Mouse (Mus musculus) embryonic stem cell, embryonic (primary cell): ENCODE data around the gene Pdx1.

Experiments used
- CTCF ChIA-PET, 4 experiments: fragments of 300-600 bp in 2 of 4; fragments of 350-600 bp in 2 of 4; sonication (Branson Sonifier 250); formaldehyde crosslinking; loops; one replicate each; lab custom pipeline; 2022; ENCODE audit warnings: inconsistent platforms in 2 of 4; lab: Charles Lee
- POLR2A ChIA-PET, 4 experiments: fragments of 300-600 bp in 2 of 4; fragments of 350-600 bp in 2 of 4; sonication (Branson Sonifier 250); formaldehyde crosslinking; loops; one replicate each; lab custom pipeline; 2022; ENCODE audit warnings: antibody characterized with exemption in 4 of 4, inconsistent platforms in 1 of 4; lab: Charles Lee

Gene Pdx1

DNA sequence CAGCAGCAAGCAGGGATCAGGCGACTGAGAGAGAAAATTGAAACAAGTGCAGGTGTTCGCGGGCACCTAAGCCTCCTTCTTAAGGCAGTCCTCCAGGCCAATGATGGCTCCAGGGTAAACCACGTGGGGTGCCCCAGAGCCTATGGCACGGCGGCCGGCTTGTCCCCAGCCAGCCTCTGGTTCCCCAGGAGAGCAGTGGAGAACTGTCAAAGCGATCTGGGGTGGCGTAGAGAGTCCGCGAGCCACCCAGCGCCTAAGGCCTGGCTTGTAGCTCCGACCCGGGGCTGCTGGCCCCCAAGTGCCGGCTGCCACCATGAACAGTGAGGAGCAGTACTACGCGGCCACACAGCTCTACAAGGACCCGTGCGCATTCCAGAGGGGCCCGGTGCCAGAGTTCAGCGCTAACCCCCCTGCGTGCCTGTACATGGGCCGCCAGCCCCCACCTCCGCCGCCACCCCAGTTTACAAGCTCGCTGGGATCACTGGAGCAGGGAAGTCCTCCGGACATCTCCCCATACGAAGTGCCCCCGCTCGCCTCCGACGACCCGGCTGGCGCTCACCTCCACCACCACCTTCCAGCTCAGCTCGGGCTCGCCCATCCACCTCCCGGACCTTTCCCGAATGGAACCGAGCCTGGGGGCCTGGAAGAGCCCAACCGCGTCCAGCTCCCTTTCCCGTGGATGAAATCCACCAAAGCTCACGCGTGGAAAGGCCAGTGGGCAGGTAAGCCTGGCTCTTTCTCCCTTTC lies at the start of gene Pdx1:
Gene Pdx1 (plus strand): TSS at position 34 of the 747 bp plus-strand sequence.
- ChIA-PET CTCF (interaction anchor here in 3 of 4 experiments (0.6 to 2.4 kb wide), 9 partner anchors 11 to 1525 kb away, joined by 3 to 11 read pairs (median 3); no protein-coding TSS in a partner anchor), POLR2A (interaction anchor here in 1 of 4 experiments (0.6 kb wide), 1 partner anchor 248 kb away, joined by 3 read pairs; no protein-coding TSS in a partner anchor)

DNA sequence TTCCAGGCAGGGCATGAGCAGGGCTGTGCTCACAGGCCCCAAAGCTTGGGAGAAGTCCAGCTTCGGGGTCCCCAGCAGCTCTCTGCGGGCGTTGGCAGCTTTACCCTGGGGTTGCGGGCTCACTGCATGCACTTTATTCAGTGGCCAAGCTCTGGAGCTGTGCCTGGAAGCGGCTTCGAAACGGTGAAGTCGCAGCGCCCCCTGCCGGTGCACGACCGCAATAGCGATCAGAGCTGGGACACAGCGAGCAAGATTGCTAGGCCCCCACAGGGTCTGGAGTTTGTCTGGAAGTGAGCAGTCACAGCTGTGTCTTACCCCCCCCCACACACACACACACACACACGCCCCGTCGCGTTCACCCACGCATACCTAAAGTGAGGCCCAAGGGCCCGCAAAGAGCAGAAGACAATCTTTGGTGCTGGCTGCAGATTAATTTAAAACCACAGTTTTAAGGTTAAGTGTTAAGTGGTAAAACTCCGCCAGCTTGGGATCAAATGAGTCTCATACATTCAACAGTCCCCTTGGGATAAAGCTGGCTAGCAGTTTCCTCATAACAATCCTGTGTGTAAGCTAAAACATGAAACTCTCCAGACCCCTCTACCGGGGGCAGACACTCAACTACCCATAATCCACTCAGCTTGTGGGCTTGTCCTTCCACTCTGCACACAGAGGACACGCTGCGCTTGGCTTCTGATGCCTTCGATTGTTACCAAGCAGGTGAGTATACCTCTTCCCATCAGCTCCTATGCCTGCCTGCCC lies 42.2 kb upstream of the Pdx1 start:
- ChIA-PET CTCF (interaction anchor here (0.5 to 4.2 kb wide), 118 partner anchors 8 to 941 kb away, joined by 3 to 32 read pairs (median 4); partner anchors contain the start of gene Usp12 (in 1 of the 4)), POLR2A (interaction anchor here in 2 of 4 experiments (0.6 to 1.6 kb wide), 10 partner anchors 14 to 1072 kb away, joined by 3 to 6 read pairs (median 3); no protein-coding TSS in a partner anchor)

DNA sequence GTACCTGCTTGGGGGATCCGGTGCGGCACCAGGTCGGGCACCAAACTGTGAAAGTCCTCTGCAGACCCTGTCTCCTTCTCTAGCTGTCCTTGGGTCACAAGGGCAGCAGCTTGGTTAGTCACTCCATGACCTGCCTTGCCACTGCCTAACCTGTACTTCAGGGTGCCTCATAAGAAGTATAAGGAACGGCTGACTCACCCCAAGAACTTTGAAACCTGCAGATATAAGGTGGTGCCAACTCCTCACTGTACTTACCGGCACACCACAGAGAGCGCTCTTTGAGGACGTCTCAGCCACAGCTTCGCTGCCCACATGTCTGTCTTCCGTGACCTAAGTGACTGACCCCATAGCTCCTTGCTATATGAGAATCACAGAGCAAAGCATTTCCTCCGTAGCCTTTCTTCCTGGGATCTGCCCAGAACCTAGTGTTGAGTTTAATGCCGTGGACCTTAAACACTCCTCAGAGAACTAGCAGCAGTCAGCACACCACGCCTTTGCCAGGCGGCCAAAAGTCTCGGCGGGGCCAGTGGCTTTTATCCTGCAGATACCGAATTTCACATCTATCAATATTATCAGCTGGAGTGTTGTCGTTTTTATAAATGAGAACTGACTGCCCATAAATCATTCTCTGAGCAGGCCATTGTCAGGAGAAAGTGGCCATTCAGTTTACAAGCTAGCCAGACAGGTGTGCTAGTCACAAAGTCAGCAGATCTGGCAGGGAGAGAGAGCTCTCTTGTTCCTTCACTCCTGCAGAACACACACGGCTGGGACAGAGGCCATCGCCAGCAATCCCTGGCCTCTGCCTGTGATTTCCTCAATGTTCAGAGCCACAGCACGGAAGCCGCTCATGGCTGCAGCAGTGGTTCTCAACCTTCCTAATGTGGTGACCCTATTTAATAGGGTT lies 34.1 kb upstream of the Pdx1 start:
- ChIA-PET POLR2A (interaction anchor here in 2 of 4 experiments (0.6 to 0.7 kb wide), 2 partner anchors 59 to 69 kb away, joined by 3 to 4 read pairs; no protein-coding TSS in a partner anchor), CTCF (interaction anchor here (0.6 to 1.6 kb wide), 7 partner anchors 8 to 117 kb away, joined by 3 to 11 read pairs (median 4); no protein-coding TSS in a partner anchor)

DNA sequence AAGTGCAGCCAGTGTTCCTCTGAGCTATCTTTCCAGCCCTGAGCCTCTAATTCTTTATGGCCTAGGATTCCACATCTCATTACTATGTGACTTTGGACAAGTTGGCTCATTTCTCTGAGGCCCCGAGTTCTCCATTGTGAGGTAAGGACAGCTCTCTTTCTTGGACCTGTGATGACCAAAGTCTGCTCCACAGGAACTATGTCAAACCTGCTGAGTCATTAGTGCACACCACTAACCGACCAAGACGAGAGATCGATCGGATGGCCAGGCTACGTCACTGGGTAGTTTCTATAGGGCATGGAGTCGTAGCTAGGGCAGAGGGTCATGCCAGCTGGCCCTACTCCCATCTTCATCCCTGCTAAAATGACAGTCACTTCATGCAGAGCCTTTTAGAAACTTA lies 25.9 kb upstream of the Pdx1 start:
- POLR2A ChIA-PET, result interaction anchor here in 1 of 4 experiments (0.6 kb wide), 1 partner anchor 290 kb away, joined by 3 read pairs; no protein-coding TSS in a partner anchor
- CTCF ChIA-PET, result interaction anchor here in 2 of 4 experiments (0.7 to 1.5 kb wide), 2 partner anchors 16 to 49 kb away, joined by 3 read pairs; no protein-coding TSS in a partner anchor

DNA sequence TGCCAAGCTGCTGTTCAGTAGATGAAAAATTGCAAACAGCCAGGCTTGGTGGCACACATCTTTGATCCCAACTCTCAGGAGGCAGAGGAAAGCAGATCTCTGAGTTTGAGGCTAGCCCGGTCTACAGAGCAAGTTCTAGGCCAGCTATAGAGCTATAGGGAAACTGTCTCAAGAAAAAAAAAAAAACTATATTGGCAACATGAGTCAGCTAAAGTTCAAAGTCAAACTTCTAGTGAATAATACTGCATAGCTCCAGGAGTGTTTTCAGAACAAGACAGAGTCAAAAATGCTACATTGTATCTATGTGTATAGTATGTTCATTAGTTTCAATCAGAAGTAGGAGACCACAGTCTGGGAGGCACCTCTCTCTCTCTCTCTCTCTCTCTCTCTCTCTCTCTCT lies 9.6 kb upstream of the Pdx1 start:
- CTCF ChIA-PET, result interaction anchor here in 2 of 4 experiments (0.6 to 0.7 kb wide), 2 partner anchors 16 to 344 kb away, joined by 3 read pairs; no protein-coding TSS in a partner anchor
- POLR2A ChIA-PET, result interaction anchor here in 2 of 4 experiments (0.5 to 0.6 kb wide), 2 partner anchors 320 to 459 kb away, joined by 3 to 5 read pairs; no protein-coding TSS in a partner anchor

DNA sequence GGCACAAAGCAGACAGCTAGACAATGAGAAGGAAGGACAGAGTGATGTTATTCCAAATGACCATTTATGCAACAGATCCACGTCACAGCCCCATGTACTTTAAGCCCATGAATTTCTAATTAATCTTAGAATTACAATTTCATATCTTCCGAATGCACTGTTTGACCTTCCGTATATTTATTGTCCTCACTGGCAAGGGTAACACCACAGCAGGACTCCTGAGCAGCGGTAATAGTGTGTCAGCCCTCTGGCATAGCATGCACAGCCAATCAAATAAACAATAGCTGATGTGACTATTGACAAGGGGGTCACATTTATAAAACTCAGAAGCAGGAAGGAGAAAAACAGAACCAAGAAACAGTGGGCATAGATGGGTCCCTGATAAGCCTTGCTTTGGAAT lies 9.0 kb upstream of the Pdx1 start:
- ChIA-PET POLR2A (interaction anchor here in 2 of 4 experiments (0.6 to 1.5 kb wide), 2 partner anchors 33 to 320 kb away, joined by 3 to 5 read pairs; no protein-coding TSS in a partner anchor), CTCF (interaction anchor here in 3 of 4 experiments (0.6 to 0.8 kb wide), 5 partner anchors 9 to 920 kb away, joined by 3 to 5 read pairs (median 3); no protein-coding TSS in a partner anchor)

DNA sequence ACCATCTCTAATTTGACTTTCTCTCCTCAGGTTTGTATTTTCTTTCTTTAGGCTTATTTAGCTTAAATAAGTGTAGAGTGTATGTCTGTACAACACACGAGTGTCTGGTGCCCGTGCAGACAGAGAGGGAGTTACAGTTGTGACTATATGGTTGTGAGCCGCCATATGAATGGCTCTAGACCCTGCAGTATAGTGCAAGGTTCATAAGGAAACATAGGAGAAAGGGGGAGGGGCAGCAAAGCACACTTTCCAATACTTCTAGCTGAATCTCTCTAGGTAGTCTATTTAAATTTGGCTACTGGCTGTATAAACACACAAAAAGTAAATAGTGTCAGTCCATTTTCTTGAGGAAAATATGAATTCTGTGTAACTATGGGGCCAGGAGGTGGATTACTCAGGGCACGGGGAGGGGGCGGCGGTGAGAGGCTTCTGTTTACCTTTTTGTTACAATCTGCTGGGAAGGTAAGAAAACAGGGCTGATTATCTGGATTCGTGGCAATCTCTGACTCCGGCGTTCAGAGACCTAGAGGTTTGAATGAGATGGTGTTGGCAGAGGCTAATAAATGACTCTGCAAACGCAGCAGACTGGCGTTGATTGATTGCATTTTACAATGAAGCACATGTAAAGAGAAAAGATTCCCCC lies 7.7 kb upstream of the Pdx1 start:
- ChIA-PET POLR2A (interaction anchor here in 2 of 4 experiments (0.7 to 1.5 kb wide), 2 partner anchors 31 to 148 kb away, joined by 3 to 5 read pairs; no protein-coding TSS in a partner anchor), CTCF (interaction anchor here in 1 of 4 experiments (0.8 kb wide), 1 partner anchor 35 kb away, joined by 4 read pairs; no protein-coding TSS in a partner anchor)

DNA sequence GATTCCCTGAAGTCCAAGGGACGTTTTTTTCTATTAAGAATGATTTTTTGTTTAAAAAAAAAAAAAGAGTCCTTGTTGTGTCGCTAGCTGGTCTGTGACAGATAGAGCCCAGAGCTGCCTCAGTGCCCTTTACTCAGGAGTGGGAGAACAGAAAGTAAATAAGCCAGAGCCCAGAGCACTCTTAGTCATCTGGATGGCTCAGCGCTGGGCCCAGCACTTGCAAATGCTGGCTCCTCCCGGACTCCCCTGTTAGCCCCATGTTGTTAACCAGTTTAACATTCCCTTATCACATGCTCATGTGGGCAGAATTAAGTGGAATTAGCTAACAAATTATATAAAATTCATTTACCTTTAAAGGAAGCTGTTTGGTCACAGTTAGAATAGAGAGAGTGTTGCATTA lies 5.8 kb upstream of the Pdx1 start:
- POLR2A ChIA-PET, result no interaction called here
- CTCF ChIA-PET, result interaction anchor here in 2 of 4 experiments (0.6 to 2.2 kb wide), 2 partner anchors 30 to 145 kb away, joined by 3 to 6 read pairs; no protein-coding TSS in a partner anchor

DNA sequence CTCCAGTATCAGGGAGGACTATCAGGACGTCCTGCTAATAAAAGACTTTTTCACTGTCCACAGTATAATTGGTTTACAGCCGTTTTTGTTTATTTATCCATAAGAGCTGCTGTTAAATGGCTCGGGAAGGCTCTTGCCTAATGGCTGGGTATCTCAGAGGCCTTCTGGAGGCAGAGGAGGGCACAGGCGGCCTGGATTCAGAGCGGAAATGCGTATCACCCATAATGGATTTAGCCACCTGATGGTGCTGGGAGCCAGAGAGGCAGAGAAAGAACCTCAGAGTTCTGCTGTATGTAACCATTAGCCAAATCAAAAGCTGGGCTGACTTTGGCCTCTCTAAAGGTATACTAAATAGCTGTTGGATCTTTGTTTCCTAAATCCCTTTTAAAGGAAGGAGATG lies 2.3 kb upstream of the Pdx1 start:
- POLR2A ChIA-PET, result interaction anchor here in 1 of 4 experiments (0.7 kb wide), 1 partner anchor 107 kb away, joined by 4 read pairs; no protein-coding TSS in a partner anchor
- CTCF ChIA-PET, result interaction anchor here in 3 of 4 experiments (0.6 to 1.0 kb wide), 4 partner anchors 11 to 623 kb away, joined by 3 read pairs; no protein-coding TSS in a partner anchor

DNA sequence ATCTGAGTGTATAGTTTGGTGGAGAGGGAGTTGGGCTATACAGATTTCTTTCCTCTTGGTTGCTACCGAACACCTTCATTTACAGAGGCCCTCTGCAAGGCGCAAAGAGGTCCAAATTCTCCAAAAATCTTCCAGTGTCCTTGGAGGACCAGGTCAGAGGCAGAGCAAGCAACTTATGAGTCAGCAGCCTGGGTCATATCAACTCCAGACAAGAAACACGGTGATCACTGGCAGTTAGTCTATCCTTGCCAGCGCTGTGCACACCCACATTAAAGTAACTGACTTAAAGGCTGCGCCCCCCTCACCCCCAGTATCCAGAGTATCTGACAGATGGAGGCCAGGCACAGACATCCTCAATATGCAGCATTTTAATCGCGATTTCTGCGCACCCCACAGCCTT lies 1.0 kb upstream of the Pdx1 start:
- ChIA-PET CTCF (interaction anchor here in 1 of 4 experiments (2.4 kb wide), 1 partner anchor 25 kb away, joined by 11 read pairs; no protein-coding TSS in a partner anchor), POLR2A (interaction anchor here in 1 of 4 experiments (0.6 kb wide), 1 partner anchor 57 kb away, joined by 4 read pairs; no protein-coding TSS in a partner anchor)

DNA sequence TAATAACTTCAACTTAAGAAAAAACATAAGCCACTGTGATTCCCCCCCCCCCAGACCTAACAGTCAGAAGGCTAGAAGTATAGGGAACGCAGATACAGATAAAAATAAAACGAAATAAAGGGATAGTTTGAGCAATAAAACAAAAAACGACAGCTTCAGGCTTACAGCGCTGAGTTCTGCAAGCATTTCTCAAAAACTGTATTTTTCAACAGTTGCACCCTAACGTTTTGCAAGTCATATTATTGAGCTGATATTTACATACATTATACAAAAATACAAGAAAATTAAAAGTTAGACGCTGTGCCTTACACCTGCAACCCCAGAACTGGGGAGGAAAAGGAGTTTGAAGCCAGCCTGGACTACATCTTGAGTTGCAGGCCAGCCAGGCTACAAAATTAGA lies 388 bp upstream of the Pdx1 start:
- ChIA-PET CTCF (interaction anchor here in 2 of 4 experiments (0.6 to 2.4 kb wide), 7 partner anchors 10 to 50 kb away, joined by 3 to 11 read pairs (median 4); no protein-coding TSS in a partner anchor), POLR2A (no interaction called here)

DNA sequence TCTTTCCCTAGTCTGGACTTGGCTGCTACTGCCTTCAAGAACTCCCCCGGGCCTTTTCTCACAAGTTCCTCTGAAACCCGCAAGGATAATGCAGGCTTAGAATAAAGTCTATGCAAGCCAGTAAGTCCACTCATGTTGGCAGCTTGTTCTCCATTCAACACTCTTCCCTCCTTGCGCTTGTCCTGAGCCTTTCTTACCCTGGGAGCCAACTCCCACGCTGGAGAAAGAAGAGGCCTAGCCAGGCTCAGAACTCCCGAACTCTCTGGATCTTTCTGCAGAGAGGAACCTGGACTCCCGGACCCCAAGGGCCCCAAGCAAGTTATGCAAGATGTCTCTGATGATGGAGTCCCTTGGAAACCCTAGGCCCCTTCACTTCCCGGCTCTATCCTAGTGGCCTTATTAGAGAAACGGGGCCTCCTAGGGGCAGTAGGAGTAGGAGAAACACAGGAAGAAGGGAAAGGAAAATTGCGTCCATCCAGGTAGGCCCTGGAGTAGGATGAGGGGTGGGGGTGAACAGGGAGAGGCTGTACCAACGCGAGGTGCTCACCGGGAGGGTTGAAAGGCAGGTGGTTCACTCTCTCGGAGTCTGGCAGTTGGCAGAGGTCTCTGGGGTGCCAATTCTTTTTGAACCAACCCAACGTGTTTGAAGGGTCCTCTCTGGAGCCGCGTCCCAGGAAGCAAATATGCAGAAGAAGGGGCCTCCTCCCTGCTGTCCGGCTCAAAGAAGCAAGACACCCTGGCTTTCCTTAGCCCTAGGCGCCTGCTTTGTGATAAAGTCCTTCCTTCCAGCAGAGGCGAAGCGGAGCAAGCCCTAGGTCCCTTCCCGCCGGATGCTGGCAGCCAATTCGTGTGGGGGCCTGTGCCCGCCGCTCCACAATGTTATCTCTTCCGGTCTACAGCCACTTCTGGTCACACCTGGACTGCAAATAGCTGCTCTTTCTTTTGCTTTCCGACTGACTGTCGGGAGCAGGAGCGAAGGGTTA lies 1.2 kb downstream of the Pdx1 start:
- ChIA-PET POLR2A (interaction anchor here (0.6 to 2.7 kb wide), 8 partner anchors 12 to 355 kb away, joined by 3 to 8 read pairs (median 4); no protein-coding TSS in a partner anchor), CTCF (interaction anchor here (0.6 to 2.4 kb wide), 11 partner anchors 17 to 1524 kb away, joined by 3 to 11 read pairs (median 6); no protein-coding TSS in a partner anchor)

DNA sequence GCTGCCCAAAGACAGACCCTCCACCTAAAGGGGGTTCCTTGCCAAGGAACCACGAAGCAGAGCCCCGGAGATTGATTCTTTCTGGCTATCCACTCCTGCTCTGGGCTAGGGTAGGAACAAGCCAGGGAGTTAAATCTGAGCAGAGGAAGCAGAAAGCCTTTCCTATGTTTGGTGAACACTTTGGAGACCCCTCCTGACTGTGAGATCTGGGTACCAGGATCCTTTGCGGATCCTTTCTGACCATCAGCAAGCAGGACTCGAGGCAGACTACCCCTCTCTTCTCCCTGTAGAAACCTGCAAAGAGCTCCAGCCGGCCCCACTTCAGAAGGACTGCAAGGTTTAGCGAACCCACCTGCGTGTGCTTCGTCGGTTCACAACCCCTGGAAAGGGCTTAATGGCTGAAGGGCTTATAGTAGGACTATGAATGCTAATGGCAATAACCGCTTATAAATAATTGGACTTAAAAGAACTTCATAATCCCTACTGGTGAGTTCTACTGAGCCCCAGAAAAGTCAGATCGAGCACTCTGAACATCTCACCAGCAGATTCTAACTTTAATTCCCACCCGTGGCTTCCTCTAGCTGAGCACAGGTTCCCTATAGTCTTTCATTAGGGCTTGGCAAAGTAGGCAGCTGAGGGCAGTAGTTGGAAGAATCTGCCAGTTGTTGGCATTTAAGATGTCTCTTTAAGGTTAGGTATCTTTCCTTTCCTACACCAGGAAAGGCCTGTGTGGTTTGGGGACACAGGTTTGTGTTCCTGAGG lies 2.5 kb downstream of the Pdx1 start:
- CTCF ChIA-PET, result interaction anchor here (0.6 to 1.6 kb wide), 6 partner anchors 27 to 357 kb away, joined by 3 to 6 read pairs (median 4); no protein-coding TSS in a partner anchor

DNA sequence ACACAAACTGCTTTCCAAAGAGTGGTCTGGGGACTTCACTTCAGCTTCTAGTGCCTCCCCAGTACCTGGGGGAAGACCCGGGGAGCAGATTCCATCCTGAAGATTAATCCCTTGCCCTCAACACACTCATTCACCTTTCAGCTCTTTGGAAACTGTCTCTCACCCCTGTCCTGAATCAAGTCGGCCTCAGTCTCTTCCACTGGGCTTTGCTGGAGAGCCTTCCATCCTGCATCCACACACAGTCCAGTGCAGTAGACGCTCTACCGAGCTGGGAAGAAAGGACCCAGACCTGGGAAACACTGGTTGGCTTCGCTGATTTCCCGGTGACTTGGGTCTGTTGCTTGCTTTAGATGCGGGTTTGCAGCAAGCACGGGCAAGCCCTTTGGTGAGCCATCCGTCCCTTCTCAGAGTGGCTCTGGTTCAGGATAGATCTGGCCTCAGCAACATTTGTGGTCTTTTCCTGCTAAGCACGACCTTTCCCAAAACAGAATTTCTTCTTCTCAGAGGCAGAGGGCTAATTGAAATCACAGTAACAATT lies 3.1 kb downstream of the Pdx1 start:
- ChIA-PET POLR2A (interaction anchor here in 1 of 4 experiments (1.2 to 2.7 kb wide), 4 partner anchors 15 to 28 kb away, joined by 4 to 8 read pairs (median 6); no protein-coding TSS in a partner anchor), CTCF (interaction anchor here (0.6 to 1.6 kb wide), 8 partner anchors 26 to 358 kb away, joined by 3 to 8 read pairs (median 4); no protein-coding TSS in a partner anchor)

More for the DNA sequence above, 2.5 kb downstream of the Pdx1 start:
- POLR2A ChIA-PET, result interaction anchor here in 2 of 4 experiments (0.5 to 2.7 kb wide), 4 partner anchors 14 to 87 kb away, joined by 3 to 8 read pairs (median 4); no protein-coding TSS in a partner anchor
